Mouse (Mus musculus) heart, postnatal 0 days (tissue): ENCODE results near the gene Chmp2a.

Experiments
- CTCF ChIP-seq: IDR thresholded peaks from 2 replicates; pipeline ENCODE4 v1.5.1; 2016; ENCODE audit warnings: antibody characterized with exemption, control low read depth, low read depth
- EP300 ChIP-seq: IDR thresholded peaks from 2 replicates; pipeline ENCODE4 v1.6.1; 2016; ENCODE audit warnings: antibody characterized with exemption, low read depth

- no peak for TF ChIP-seq CTCF
- TF ChIP-seq EP300 = no peak
Observed at GRCm38 (mm10) chr7:13041256-13041655, 6.6 kb upstream of the Chmp2a start.
